Mouse (Mus musculus) midbrain, embryonic 16.5 days (tissue): ENCODE results near the gene Pmf1. TPM values are rescaled to one million over a fixed set of nuclear protein-coding genes. Genes with fewer than 3 reads are reported as not detected.

Experiments used
- ATAC-seq: fragments of 200-750 bp; cut with Nextera tagmentation; 2 replicates; pipeline ENCODE4 v1.8.0; 2017; ENCODE audit warnings: moderate TSS enrichment
- H3K27ac ChIP-seq: fragments of 300-500 bp; sonication (generic); 2 replicates; pipeline ENCODE4 v1.5.1; 2014; ENCODE audit warnings: mild to moderate bottlenecking, low read length, mixed read lengths
- H3K27me3 ChIP-seq: fragments of 300-500 bp; sonication (generic); 2 replicates; pipeline ENCODE4 v1.6.1; 2014; ENCODE audit warnings: low read depth, low read length, mixed read lengths; ENCODE audit not compliant: control insufficient read depth, insufficient read depth
- H3K36me3 ChIP-seq: fragments of 300-500 bp; sonication (generic); 2 replicates; pipeline ENCODE4 v1.6.1; 2014; ENCODE audit warnings: mild to moderate bottlenecking, low read length, moderate library complexity, mixed read lengths; ENCODE audit not compliant: control insufficient read depth, insufficient read depth
- H3K4me1 ChIP-seq: fragments of 300-500 bp; sonication (generic); 2 replicates; pipeline ENCODE4 v1.6.1; 2014; ENCODE audit warnings: mild to moderate bottlenecking, low read length, mixed read lengths; ENCODE audit not compliant: control insufficient read depth, insufficient read depth
- H3K4me2 ChIP-seq: fragments of 300-500 bp; sonication (generic); 2 replicates; pipeline ENCODE4 v1.6.1; 2014; ENCODE audit warnings: mild to moderate bottlenecking, low read length, mixed read lengths
- H3K4me3 ChIP-seq: fragments of 300-500 bp; sonication (generic); 2 replicates; pipeline ENCODE4 v1.5.1; 2014; ENCODE audit warnings: low read depth, mild to moderate bottlenecking, low read length, moderate library complexity, mixed read lengths
- H3K9ac ChIP-seq: fragments of 300-500 bp; sonication (generic); 2 replicates; pipeline ENCODE4 v1.6.1; 2014; ENCODE audit warnings: low read depth, low read length, mixed read lengths
- H3K9me3 ChIP-seq: fragments of 300-500 bp; sonication (generic); replicated peaks from 2 replicates; pipeline ENCODE4 v1.6.1; 2014; ENCODE audit warnings: mild to moderate bottlenecking, low read length, mixed read lengths; ENCODE audit not compliant: control insufficient read depth, poor library complexity, severe bottlenecking
- WGBS: fragments of 180-500 bp; shearing (Covaris S2); extraction: QIAGEN DNeasy Blood & Tissue Kit; methylation state at CpG from one replicate; pipeline ENCODE4 v1.1.7; 2014; 5-methylcytosine and 5-hydroxymethylcytosine counted together
- polyA plus RNA-seq: library from polyadenylated mRNA; unstranded; fragments of >200 nt; fragmentation: Nextera tagmentation; extraction: Ambion mirVana; gene quantifications from 2 replicates; pipeline ENCODE4 v1.2.1, GENCODE M21; 2015

Pmf1 gene
- polyA plus RNA-seq, 1 experiment from 2014 or later = 19.2 TPM

GRCm38 (mm10) chr3:88411681-88412080 is 1.6 kb upstream of the Pmf1 start:
- Histone ChIP-seq H3K4me2 (no peak overlapping the region), H3K4me3 (no peak overlapping the region), H3K4me1 (peaks cover 12% of the 10 kb centered on the region), H3K36me3 (peaks cover 16% of the 10 kb centered on the region), H3K9me3 (no peaks in the 10 kb centered on the region), H3K9ac (no peak overlapping the region), H3K27ac (no peak overlapping the region), H3K27me3 (no peaks in the 10 kb centered on the region)
- no peak for ATAC-seq
- WGBS = 92% methylated on average over 4 of the region's 4 CpGs

- peak overlapping the region; percentile 61 for H3K4me3 ChIP-seq
- no peak for ATAC-seq
- peaks cover 12% of the 10 kb centered on the region for H3K4me1 ChIP-seq
- peaks cover 14% of the 10 kb centered on the region for H3K36me3 ChIP-seq
- H3K27ac ChIP-seq = peak overlapping the region; percentile 82
- peak overlapping the region; percentile 80; the same call in 1 of the 2 replicates for H3K9ac ChIP-seq
- no peaks in the 10 kb centered on the region for H3K27me3 ChIP-seq
- H3K4me2 ChIP-seq = peak overlapping the region; percentile 75
- no peaks in the 10 kb centered on the region for H3K9me3 ChIP-seq
- WGBS = 24% methylated on average over 7 of the region's 7 CpGs
Measured at GRCm38 (mm10) chr3:88410645-88411031, 507 bp upstream of the Pmf1 start.

- Histone ChIP-seq H3K27me3 (no peaks in the 10 kb centered on the region), H3K27ac (no peak overlapping the region), H3K4me1 (peaks cover 12% of the 10 kb centered on the region), H3K36me3 (peaks cover 10% of the 10 kb centered on the region), H3K9ac (peak overlapping the region; percentile 80), H3K4me2 (peak overlapping the region; percentile 75; the same call in 1 of the 2 replicates), H3K9me3 (no peaks in the 10 kb centered on the region), H3K4me3 (no peak overlapping the region)
- ATAC-seq = no peak
- WGBS = 70% methylated on average over 5 of the region's 5 CpGs
Measured at GRCm38 (mm10) chr3:88408953-88409352, 1.2 kb downstream of the Pmf1 start.

GRCm38 (mm10) chr3:88407529-88407928 is 2.6 kb downstream of the Pmf1 start:
- Histone ChIP-seq H3K9ac (no peak overlapping the region), H3K9me3 (no peaks in the 10 kb centered on the region), H3K4me1 (peaks cover 12% of the 10 kb centered on the region), H3K27me3 (no peaks in the 10 kb centered on the region), H3K4me2 (no peak overlapping the region), H3K27ac (no peak overlapping the region), H3K4me3 (no peak overlapping the region), H3K36me3 (peaks cover 6% of the 10 kb centered on the region)
- WGBS = 61% methylated on average over 7 of the region's 7 CpGs
- ATAC-seq = no peak

- no peaks in the 10 kb centered on the region for H3K27me3 ChIP-seq
- H3K27ac ChIP-seq = no peak overlapping the region
- 2% methylated on average over 2 of the region's 2 CpGs for WGBS
- no peak overlapping the region for H3K4me2 ChIP-seq
- peaks cover 2% of the 10 kb centered on the region for H3K36me3 ChIP-seq
- no peak overlapping the region for H3K4me3 ChIP-seq
- H3K9ac ChIP-seq = no peak overlapping the region
- H3K9me3 ChIP-seq = no peaks in the 10 kb centered on the region
- peaks cover 12% of the 10 kb centered on the region for H3K4me1 ChIP-seq
- ATAC-seq = no peak
Measured at GRCm38 (mm10) chr3:88407090-88407489, 3.0 kb downstream of the Pmf1 start.

GRCm38 (mm10) chr3:88403522-88404230 is 6.5 kb downstream of the Pmf1 start:
- 94% methylated on average over 10 of the region's 10 CpGs for WGBS
- ATAC-seq = no peak

GRCm38 (mm10) chr3:88398666-88399065 is 11.5 kb downstream of the Pmf1 start:
- H3K27ac ChIP-seq = no peak overlapping the region
- WGBS = 79% methylated on average over 2 of the region's 2 CpGs
- H3K4me2 ChIP-seq = no peak overlapping the region
- no peaks in the 10 kb centered on the region for H3K4me1 ChIP-seq
- no peak overlapping the region for H3K4me3 ChIP-seq
- H3K36me3 ChIP-seq = no peaks in the 10 kb centered on the region
- no peaks in the 10 kb centered on the region for H3K9me3 ChIP-seq
- no peak for ATAC-seq
- no peaks in the 10 kb centered on the region for H3K27me3 ChIP-seq
- H3K9ac ChIP-seq = no peak overlapping the region

More at GRCm38 (mm10) chr3:88403522-88404230, 6.5 kb downstream of the Pmf1 start:
- peaks cover 3% of the 10 kb centered on the region; the same call in 1 of the 2 replicates for H3K4me1 ChIP-seq
- H3K9me3 ChIP-seq = no peaks in the 10 kb centered on the region
- H3K4me2 ChIP-seq = no peak overlapping the region
- no peak overlapping the region for H3K9ac ChIP-seq
- H3K27me3 ChIP-seq = no peaks in the 10 kb centered on the region
- no peak overlapping the region for H3K4me3 ChIP-seq
- H3K27ac ChIP-seq = no peak overlapping the region
- H3K36me3 ChIP-seq = no peaks in the 10 kb centered on the region

GRCm38 (mm10) chr3:88395742-88396141 is 14.4 kb downstream of the Pmf1 start:
- H3K27me3 ChIP-seq = no peaks in the 10 kb centered on the region
- H3K36me3 ChIP-seq = no peaks in the 10 kb centered on the region
- no peaks in the 10 kb centered on the region for H3K9me3 ChIP-seq
- WGBS = 95% methylated on average over 8 of the region's 8 CpGs
- no peak overlapping the region for H3K4me2 ChIP-seq
- no peak overlapping the region for H3K4me3 ChIP-seq
- no peak overlapping the region for H3K27ac ChIP-seq
- no peak for ATAC-seq
- no peak overlapping the region for H3K9ac ChIP-seq
- no peaks in the 10 kb centered on the region for H3K4me1 ChIP-seq

GRCm38 (mm10) chr3:88395288-88395687 is 14.8 kb downstream of the Pmf1 start:
- WGBS = 97% methylated on average over 6 of the region's 6 CpGs
- no peak overlapping the region for H3K4me3 ChIP-seq
- H3K27me3 ChIP-seq = no peaks in the 10 kb centered on the region
- H3K36me3 ChIP-seq = no peaks in the 10 kb centered on the region
- no peaks in the 10 kb centered on the region for H3K9me3 ChIP-seq
- H3K9ac ChIP-seq = no peak overlapping the region
- H3K4me2 ChIP-seq = no peak overlapping the region
- ATAC-seq = no peak
- H3K4me1 ChIP-seq = no peaks in the 10 kb centered on the region
- H3K27ac ChIP-seq = no peak overlapping the region
